Mouse (Mus musculus): ENCODE measurements around the gene 1700001P01Rik. TPM values are rescaled to one million over a fixed set of nuclear protein-coding genes. Genes with fewer than 3 reads are reported as not detected.

Gene 1700001P01Rik
- total RNA-seq (2014; rRNA removed) (not detected in 2 replicates), polyA plus RNA-seq (2015; fragmentation: Nextera tagmentation; extraction: Ambion mirVana) (0.27 and 0.33 TPM in 2 replicates)

- H3K36me3 ChIP-seq (ENCODE audit: insufficient read depth) = peaks cover 47% of the 10 kb centered on the region
- WGBS = 40% methylated on average over 17 of the region's 17 CpGs
- ATAC-seq (no peak), DNase-seq (no peak)
- H3K27me3 ChIP-seq (ENCODE audit: insufficient read depth, low read length) = no peaks in the 10 kb centered on the region
- no peak within 1 kb of the TSS for H3K27ac ChIP-seq (ENCODE audit: low read depth, low read length)
- no peak within 1 kb of the TSS for H3K4me3 ChIP-seq (ENCODE audit: low read depth, low read length)
- no peaks in the 10 kb centered on the region for H3K9me3 ChIP-seq (ENCODE audit: low read length)
- H3K4me2 ChIP-seq (ENCODE audit: low read depth) = no peak within 1 kb of the TSS
- H3K9ac ChIP-seq = no peak within 1 kb of the TSS
- peaks cover 7% of the 10 kb centered on the region; the same call in 1 of the 2 replicates for H3K4me1 ChIP-seq (ENCODE audit: insufficient read depth)
- no peak for TF ChIP-seq CTCF (IDR thresholded peaks at IDR 0.05; ENCODE audit: low read depth)
These were observed at the start of gene 1700001P01Rik for GRCm38 (mm10) chr11:97775808-97776496. Gene 1700001P01Rik (minus strand): TSS chr11:97775918.

- WGBS = 87% methylated on average over 10 of the region's 10 CpGs
- ATAC-seq (no peak), DNase-seq (no peak)
- H3K36me3 ChIP-seq (ENCODE audit: insufficient read depth) = peaks cover 71% of the 10 kb centered on the region
- H3K9ac ChIP-seq = no peak overlapping the region
- H3K4me2 ChIP-seq (ENCODE audit: low read depth) = no peak overlapping the region
- no peak for TF ChIP-seq CTCF (IDR thresholded peaks at IDR 0.05; ENCODE audit: low read depth)
- H3K4me3 ChIP-seq (ENCODE audit: low read depth, low read length) = no peak overlapping the region
- no peaks in the 10 kb centered on the region for H3K9me3 ChIP-seq (ENCODE audit: low read length)
- no peaks in the 10 kb centered on the region for H3K4me1 ChIP-seq (ENCODE audit: insufficient read depth)
- no peak overlapping the region for H3K27ac ChIP-seq (ENCODE audit: low read depth, low read length)
- H3K27me3 ChIP-seq (ENCODE audit: insufficient read depth, low read length) = no peaks in the 10 kb centered on the region
These were observed 49.6 kb upstream of the 1700001P01Rik start for GRCm38 (mm10) chr11:97825295-97825694.

- Histone ChIP-seq H3K27me3 (ENCODE audit: insufficient read depth, low read length) (no peaks in the 10 kb centered on the region), H3K4me3 (ENCODE audit: low read depth, low read length) (no peak overlapping the region), H3K36me3 (ENCODE audit: insufficient read depth) (peaks cover 69% of the 10 kb centered on the region), H3K9ac (no peak overlapping the region), H3K4me2 (ENCODE audit: low read depth) (no peak overlapping the region), H3K27ac (ENCODE audit: low read depth, low read length) (no peak overlapping the region), H3K4me1 (ENCODE audit: insufficient read depth) (no peaks in the 10 kb centered on the region), H3K9me3 (ENCODE audit: low read length) (no peaks in the 10 kb centered on the region)
- no peak for TF ChIP-seq CTCF (IDR thresholded peaks at IDR 0.05; ENCODE audit: low read depth)
- no peak for DNase-seq
- 51% methylated on average over 6 of the region's 6 CpGs for WGBS
- ATAC-seq = no peak
These were observed 49.2 kb upstream of the 1700001P01Rik start for GRCm38 (mm10) chr11:97824895-97825294.

GRCm38 (mm10) chr11:97824168-97824567 lies 48.5 kb upstream of the 1700001P01Rik start:
- H3K9ac ChIP-seq = no peak overlapping the region
- 95% methylated on average over 11 of the region's 11 CpGs for WGBS
- DNase-seq (no peak), ATAC-seq (no peak)
- H3K27me3 ChIP-seq (ENCODE audit: insufficient read depth, low read length) = no peaks in the 10 kb centered on the region
- H3K4me1 ChIP-seq (ENCODE audit: insufficient read depth) = no peaks in the 10 kb centered on the region
- H3K4me3 ChIP-seq (ENCODE audit: low read depth, low read length) = no peak overlapping the region
- no peak overlapping the region for H3K4me2 ChIP-seq (ENCODE audit: low read depth)
- H3K36me3 ChIP-seq (ENCODE audit: insufficient read depth) = peaks cover 72% of the 10 kb centered on the region
- no peak overlapping the region for H3K27ac ChIP-seq (ENCODE audit: low read depth, low read length)
- no peak for TF ChIP-seq CTCF (IDR thresholded peaks at IDR 0.05; ENCODE audit: low read depth)
- no peaks in the 10 kb centered on the region for H3K9me3 ChIP-seq (ENCODE audit: low read length)

- WGBS = 84% methylated on average over 20 of the region's 20 CpGs
- H3K4me3 ChIP-seq (ENCODE audit: low read depth, low read length) = no peak overlapping the region
- no peak for TF ChIP-seq CTCF (IDR thresholded peaks at IDR 0.05; ENCODE audit: low read depth)
These were observed 47.3 kb upstream of the 1700001P01Rik start for GRCm38 (mm10) chr11:97822840-97823603.

GRCm38 (mm10) chr11:97821401-97822064 lies 45.8 kb upstream of the 1700001P01Rik start:
- no peak overlapping the region for H3K27ac ChIP-seq (ENCODE audit: low read depth, low read length)
- no peak for DNase-seq
- no peak overlapping the region for H3K4me3 ChIP-seq (ENCODE audit: low read depth, low read length)
- H3K9ac ChIP-seq = no peak overlapping the region
- no peak for TF ChIP-seq CTCF (IDR thresholded peaks at IDR 0.05; ENCODE audit: low read depth)
- H3K36me3 ChIP-seq (ENCODE audit: insufficient read depth) = peaks cover 56% of the 10 kb centered on the region
- H3K4me2 ChIP-seq (ENCODE audit: low read depth) = no peak overlapping the region
- H3K4me1 ChIP-seq (ENCODE audit: insufficient read depth) = no peaks in the 10 kb centered on the region
- no peak for ATAC-seq
- 88% methylated on average over 8 of the region's 8 CpGs for WGBS
- no peaks in the 10 kb centered on the region for H3K9me3 ChIP-seq (ENCODE audit: low read length)
- H3K27me3 ChIP-seq (ENCODE audit: insufficient read depth, low read length) = no peaks in the 10 kb centered on the region

More at GRCm38 (mm10) chr11:97822840-97823603, 47.3 kb upstream of the 1700001P01Rik start:
- H3K36me3 ChIP-seq (ENCODE audit: insufficient read depth) = peaks cover 68% of the 10 kb centered on the region
- ATAC-seq = no peak
- H3K27ac ChIP-seq (ENCODE audit: low read depth, low read length) = no peak overlapping the region
- H3K4me2 ChIP-seq (ENCODE audit: low read depth) = no peak overlapping the region
- H3K9me3 ChIP-seq (ENCODE audit: low read length) = no peaks in the 10 kb centered on the region
- no peak overlapping the region for H3K9ac ChIP-seq
- H3K4me1 ChIP-seq (ENCODE audit: insufficient read depth) = no peaks in the 10 kb centered on the region
- DNase-seq = no peak
- H3K27me3 ChIP-seq (ENCODE audit: insufficient read depth, low read length) = no peaks in the 10 kb centered on the region
